Mouse (Mus musculus) lung, postnatal 4 days (tissue): ENCODE results near the gene Ugcg.

ENCODE experiments used
- DNase-seq, 2 experiments: peaks; one replicate each; pipeline ENCODE4 v3.0.0; 2021

Ugcg gene

DNA sequence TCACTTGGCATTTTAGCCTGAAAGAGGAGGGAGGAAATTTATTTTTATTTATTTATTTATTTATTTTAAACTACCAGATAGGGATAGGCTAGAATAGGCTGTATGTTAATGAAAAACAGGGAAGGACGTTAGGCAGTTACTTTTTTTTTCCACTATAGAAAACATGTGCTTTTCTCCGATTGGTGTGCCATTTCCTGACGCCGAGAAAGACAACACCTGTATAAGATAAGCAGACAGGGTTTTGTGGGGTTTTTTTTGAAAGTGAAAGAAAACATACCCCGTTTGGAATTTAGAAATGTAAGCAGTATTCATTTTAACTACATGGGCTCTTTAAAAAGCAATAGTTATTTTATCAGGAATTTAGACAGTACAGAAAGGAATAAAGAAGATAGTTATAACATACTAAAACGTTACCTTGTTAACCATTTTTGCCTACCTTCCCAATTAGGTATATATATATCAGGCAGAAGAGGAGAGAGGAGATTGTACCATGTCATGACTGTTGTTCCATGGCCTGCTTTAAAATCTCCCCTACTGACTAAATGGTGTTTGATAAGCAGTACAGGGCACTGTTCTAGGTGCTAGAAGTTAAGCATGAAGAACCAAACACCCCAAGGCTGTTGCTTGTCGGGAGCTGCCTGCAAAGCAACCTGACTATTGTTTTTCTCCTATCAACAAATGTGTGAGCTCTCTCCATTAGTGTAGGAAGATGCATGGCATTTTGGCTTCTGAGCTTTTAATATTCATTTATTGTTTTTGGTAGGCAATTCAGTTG is 1.8 kb downstream of the Ugcg start:
- DNase-seq = no peak

DNA sequence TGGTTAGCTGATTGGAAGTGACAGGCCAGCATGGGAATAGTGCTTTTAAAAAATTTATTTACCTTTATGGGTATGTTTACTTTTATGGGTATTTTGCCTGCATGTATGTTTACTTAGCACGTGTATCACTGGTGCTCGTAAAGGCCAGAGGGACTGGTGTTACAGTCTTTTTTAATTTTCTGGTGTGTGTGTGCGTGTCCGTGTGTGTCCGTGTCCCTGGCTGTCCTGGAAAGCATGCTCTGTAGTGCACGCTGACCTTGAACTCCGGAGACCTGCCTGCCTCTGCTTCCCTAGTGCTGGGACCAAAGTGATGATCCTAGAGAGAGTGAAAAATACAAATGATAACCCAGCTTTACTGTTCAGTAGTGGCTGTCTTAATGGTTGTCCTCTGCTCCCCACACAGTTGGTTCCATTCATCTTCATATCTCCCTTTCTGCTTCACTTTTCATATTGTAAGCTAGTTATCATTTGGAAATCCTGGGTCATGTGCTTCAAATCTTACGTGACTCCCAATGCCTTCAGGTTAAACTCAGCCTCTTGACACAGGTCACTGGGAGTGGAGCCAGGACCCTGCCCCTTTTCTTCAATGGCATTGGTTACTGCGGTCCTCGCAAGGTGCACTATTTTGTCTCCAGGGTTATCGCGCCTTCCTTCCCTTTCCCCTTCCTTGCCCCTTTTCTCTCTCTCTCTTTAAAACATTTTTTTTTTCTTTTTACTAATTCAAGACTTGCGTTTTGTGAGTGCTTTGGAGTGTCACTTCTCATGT is 5.9 kb downstream of the Ugcg start:
- DNase-seq = no peak

DNA sequence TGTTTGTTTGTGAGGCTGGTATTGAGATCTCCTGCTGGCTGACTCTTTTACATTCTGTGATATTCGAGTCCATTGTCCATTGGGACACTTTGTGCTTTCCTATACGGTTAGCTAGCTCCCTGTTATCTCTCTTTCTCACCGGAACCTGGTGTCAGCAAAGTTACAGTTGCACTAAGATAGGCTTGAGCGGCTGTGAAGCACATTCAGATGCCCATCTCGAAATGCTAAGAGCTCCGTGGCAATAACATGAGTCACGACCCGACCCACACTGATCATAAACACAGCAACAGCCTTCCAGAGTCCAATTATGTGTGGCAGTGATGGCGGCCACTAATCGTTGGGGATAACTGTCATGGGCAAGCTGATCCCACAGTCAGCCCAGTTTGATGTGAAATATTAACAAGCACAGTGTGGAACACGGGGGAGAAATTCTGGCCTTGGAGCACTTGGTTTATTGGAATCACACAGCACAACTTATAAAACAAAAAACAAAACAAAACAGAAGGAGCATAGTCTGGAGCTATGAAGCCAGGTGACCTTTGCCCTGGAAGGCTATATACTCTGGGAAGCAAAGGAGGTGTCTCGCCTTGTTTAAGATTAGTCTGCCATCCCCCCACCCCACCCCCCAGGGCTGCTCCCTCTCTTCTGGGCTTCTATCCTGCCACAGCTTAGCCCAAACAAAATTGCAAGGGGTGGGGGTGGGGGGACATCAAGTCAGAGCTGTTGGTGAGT is 7.5 kb downstream of the Ugcg start:
- DNase-seq = no peak

DNA sequence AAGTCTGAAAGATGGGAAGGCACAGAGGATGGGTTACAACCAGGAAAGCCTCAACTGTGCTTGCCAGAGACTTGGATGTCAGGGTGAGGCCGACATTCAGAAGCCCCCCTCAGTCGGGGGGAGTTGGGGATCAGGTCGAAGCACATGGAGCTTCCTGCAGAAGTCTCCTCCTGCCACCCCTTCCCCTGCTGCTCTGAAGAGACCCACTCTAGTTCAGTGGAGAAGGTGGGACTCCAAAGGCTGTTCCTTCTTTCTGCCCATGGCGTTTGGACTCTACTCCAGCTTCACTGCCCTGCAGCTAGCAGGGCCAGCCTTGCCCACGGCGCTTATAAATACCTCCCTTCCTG is 8.0 kb downstream of the Ugcg start:
- no peak for DNase-seq

DNA sequence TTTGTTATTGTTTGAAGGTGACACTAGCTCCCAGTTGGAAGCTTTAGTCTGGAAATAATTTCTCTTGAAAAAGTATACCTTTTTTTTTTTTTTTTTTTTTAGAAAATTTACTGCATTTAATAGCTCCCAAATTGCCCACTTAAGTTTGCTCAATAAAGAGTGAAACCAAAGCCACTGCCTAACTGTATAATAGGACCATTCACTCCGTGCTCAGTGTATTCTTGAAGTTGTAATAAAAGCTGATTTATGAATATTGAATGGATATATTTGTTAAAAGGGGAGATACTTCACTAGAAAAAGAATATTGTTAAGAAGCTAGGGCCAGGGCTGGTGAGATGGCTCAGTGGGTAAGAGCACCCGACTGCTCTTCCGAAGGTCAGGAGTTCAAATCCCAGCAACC is 8.4 kb downstream of the Ugcg start:
- DNase-seq = no peak

DNA sequence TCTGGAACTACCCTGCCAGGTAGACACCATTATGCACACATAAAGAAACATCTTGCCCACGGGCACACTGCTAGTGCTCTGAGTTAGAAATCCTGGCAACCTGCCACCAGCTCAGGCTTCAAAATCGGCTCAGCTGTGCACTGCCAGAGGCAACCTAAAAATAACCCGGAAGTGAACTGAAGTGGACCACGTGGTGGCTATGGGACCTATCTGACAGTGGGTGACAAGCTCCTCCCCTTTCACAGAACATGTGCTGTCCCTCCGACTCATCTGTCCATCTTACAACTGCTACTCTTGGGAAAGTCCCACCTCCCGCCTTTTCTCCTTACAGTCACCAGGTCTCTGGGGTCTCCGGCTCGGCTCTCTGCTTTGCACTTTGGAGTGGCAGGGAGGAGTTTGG is 10.3 kb downstream of the Ugcg start:
- DNase-seq = peak; percentile 61 to 66

DNA sequence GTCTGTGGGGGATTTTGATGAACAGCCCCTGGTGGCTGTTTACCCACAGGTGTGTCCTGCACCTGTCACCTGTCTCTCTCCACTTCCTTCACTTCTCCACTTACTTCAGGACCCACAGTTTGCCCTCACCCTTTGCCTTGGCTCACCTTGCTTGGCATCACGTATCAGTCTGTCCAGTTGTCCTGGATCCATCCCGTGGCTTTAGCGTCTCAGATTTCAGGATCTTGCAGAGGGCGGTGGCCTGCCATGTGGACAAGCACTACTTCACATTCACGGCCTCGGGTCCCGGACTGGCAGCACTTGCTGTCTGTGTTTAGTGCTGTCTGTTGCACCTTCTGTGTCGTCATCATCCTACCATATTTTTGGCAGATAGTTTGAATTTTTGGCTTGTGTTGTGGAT is 10.7 kb downstream of the Ugcg start:
- DNase-seq = no peak

DNA sequence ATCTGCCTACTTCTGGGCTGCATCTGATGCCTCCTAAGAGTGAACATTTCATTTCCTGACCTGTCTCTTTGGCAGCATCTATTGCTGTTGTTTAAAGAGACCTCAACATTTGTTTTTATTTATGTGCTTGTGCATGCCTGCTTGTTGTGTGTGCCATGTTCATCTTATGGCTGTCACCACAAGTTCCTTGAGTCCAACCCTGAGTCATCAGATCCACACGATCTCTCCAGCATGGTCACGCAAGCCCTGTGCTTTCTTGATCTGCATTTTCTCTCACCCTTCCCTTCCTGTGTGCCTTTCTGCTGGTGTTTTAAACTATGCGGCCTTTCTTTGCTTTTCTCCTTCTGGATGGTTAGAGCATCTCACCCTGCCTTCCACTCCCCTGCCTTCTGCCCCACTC is 11.6 kb downstream of the Ugcg start:
- no peak for DNase-seq

DNA sequence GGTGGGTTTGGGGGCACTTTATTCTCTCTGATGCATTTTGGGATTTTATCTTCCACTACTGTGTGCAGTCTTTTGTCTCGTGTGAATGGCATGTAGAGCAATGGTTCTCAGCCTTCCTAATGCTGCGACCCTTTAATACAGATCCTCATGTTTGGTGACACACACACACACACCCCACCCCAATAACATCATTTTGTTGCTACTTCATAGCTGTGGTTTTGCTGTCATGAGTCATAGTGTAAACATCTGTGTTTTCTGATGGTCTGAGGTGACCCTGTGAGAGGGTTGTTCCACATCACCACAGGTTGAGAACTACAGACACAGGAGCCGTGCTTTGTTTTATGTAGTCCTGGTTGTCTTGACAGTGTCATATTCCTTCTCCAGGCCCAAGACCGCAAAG is 15.6 kb downstream of the Ugcg start:
- no peak for DNase-seq

DNA sequence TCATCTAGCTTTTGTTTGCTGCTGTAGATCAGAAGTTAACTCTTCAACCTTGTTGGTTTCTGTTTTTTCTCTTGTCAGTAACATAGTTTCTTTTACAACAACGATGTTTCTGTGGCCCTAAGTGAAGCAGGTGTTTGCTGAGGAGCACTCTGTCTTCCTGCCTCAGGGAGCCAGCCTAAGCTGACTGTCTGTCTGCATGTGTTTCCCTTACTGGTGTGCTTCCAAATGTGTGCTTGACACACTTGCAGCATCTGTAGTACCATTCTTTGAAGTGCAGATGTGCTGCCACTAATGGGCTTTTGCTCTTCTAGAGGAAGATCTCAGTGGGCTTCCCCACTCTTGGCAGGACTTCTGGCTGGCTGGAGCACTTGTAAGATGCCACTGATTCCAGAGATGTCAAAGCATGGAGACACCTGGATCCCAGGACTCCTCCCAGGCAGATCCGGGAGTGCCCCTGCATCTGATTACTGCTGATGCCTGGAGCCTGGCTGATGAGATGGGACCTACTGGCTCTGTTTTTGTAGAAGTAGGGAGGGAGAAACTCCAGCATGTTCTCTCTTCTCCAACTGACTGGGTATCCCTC is 16.8 kb downstream of the Ugcg start:
- no peak for DNase-seq

DNA sequence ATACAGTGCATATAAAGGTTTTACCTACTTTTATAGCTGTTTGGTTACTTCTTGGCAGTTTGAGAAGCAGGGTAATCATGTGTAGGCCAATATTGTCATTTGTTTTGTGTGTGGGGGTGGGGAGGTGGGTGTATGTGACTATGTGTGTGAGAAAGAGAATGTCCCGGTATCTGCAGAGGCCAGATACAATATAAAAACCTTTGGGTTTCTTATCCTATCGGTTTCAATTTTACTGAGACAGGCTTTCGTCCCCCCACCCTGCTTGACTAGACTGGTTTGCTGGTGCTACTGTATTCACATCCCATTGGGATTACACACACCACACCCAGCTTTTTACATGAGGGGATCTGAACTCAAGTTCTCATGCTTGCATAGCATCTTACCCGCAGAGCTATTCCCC is 17.5 kb downstream of the Ugcg start:
- no peak for DNase-seq

DNA sequence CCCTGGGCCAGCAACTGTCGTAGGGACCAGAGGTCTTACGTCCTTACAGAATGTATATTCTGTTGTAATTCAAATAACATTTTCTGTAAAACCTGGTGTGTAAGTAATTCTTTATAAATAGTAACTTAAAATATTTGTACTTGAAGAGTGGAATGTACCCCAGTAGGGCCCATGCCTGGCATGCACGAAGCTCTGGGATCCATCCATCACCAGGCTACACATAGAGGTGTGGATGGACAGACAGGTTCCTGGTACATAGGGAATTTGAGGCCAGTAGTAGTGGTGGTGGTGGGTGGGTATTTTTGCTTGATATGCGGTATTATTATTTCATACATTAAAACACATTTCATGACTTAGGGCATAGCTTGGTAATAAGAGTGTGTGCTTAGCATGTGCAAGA is 19.6 kb downstream of the Ugcg start:
- no peak for DNase-seq

DNA sequence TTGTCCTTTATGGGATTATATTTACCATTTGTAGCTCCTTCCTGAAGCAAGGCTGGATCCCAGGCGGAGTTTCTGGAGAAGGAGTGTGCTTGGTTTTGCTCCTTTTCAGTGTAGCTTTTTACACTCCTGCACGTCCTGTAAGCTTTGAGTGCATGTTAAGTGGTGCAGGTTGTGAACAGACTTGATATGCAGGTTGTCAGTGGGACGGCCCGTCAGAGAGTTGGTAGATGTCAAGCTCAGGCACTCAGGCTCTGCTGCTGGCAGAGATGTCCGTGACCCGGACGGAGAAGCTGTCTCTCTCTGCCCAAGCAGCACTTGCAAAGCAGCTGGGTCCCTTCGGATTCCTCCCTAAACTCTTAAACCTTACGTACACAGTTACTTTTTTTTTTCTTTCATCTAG is 22.1 kb downstream of the Ugcg start:
- no peak for DNase-seq

DNA sequence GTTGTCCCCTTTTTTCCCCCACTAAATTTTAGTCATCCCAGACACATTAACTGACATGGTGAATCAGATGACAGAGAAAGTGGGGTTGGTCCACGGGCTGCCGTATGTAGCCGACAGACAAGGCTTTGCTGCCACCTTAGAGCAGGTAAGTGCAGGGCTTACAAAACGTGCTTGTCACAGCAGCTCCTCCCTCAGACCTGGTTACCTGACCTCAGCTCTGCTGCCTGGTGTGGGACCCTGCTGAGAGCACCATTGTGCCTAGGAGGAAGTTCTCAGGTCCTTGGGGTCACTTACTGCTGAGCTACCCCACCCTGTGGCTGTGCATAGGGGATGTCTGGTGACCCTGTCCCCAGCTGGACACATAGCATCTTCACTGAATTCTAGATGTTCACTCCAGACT is 24.8 kb downstream of the Ugcg start:
- DNase-seq = no peak

DNA sequence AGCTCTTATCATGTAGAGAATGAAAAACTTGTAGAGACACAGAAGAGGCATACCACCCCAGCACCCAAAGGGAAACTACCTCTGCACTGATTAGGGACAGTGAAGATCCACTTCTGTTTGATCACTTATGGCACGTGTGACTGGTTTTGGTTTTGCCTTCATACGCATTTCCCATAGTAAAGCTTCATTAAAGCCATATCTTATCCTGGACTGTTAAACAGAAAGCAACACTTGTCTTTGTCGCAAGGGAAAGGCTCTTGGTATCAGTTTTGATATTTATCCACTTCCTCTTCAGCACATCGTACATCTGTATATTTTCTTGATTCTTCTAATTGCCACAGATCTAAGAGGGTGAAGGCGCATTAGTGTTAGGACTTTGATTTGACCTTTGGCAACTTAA is 25.6 kb downstream of the Ugcg start:
- no peak for DNase-seq

DNA sequence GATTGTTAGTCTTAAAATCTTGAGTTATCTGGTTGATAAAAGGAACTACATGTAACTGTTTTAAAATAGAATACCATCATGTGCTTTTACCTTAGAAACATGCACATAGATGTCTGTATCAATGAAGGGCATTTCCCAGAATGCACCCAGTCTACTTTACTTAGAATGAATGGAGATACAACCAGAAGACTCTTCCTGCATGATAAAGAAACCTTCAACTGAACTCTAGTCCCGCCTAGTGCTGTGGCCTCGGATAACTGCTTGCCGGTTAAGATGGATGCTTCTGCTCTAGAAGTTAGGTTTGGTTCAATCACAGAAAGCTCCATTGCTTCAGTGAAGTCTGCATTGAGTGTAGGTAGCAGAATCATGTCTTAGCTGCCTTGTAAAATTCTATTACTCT is 26.5 kb downstream of the Ugcg start:
- no peak for DNase-seq

DNA sequence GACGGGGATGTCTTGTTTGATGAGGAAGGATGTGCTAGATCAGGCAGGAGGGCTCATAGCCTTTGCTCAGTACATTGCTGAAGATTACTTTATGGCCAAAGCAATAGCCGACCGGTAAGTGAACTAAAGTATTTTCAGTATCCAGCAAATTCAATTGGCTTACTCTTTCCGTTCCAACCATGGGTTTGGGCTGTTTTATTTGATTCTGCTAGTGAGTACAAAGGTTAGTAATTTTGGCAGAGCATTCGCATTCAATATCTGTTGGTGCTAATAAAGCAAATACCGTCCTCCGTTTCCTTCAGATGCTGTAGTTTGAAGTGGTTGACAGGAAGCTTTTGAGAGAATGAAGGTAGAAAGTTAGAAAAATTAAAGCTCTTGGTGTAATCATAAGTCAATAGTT is 28.0 kb downstream of the Ugcg start:
- DNase-seq = no peak

DNA sequence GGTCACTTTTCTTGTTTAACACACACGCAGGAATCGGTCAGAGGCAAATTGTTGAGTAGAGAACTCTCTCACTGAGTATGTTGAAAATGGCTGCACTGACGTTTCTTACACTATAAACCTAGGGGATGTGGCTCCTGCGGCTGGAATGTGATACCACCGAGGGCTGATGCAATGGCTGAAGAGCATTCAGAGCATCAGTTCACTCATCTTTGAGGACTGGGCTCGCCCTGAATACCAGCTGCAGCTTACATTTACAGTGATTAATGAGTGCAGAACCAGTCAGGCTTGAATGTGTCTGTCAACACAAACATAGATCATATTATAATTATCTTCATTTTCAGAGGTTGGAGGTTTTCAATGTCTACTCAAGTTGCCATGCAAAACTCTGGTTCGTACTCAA is 29.1 kb downstream of the Ugcg start:
- DNase-seq = no peak

DNA sequence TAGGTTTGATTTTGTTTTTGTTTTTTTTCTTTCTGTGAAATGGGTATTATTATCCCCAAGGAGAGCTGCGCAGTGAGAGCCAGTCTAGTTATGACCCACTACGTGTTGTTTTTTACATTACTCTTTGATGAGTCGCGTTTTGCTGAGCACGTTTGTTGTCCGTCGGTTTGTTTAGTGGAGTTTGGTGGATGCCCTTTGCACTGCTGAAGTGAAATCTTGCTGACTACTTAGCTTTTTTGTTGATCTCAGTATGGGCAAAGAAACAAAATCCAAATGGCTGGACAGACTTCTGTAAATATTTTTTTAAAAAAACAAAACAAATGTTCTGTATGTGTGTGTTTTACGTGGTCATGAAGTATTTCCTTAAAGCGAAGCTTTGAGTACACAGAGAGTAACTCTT is 33.2 kb downstream of the Ugcg start:
- DNase-seq = no peak

DNA sequence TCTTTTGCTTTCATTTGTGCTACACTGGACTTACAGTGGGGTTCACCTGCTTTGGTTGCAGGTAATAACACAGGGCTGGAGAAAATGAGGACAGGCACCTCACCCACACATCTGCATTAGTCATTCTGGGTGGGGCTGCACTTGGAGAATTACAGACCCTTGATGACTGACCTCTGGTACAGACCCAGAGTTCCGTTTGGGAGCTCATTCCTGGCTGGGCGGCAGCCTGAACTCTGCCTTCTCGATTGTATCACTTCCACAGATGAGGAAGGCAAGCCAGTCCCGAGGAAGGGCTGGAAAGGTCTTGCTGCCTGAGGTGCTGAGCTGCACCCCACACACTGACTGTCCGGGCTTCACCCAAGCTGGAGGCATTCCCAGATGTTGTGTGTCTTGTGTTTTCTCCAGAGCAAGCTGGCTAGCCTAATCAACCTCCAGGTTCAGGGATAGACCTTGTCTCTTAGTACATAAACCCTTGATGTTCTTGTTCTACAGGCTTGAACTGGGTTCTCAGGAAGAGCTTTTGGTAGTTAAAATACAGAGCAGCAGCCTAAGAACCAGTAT is 34.1 kb downstream of the Ugcg start:
- DNase-seq = no peak

DNA sequence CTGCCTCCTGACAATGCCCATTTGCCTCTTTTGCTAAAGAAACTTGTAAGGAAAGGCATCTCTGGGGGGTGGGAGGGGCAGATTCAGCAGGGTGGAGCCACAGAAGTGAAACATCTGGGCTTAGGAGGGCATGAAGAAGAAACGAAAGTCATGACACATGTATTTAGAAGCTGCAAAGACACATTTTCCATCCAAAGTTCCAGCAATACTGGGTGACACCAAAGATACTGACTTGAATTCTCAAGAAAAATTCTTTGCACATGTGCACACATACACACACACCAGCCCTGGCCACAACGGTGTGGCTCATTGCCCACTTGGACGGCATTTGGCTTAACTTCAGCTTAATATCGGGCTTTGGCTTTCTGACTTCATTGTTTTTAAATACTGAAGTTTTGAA is 35.8 kb downstream of the Ugcg start:
- DNase-seq = peak in 1 of 2 experiments; percentile 30

DNA sequence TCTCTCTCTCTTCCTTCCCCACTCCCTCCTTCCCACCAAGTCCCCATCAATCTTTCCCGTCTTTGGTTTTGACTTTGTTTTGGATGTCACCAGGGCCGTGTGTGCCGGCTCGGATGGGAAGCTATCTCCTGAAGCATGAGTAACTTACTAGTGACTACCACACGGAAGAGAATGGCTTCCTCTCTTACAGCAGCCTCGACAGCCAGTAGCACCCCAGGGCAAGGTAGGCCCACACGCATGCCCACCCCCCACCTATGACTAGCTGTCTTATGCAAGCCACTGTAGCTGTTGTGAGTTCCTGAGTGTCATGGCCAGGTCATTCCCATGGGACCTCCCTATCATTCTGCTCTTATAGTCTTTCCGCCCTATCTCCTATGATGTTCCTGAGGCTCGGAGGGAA is 38.0 kb downstream of the Ugcg start:
- DNase-seq = no peak

DNA sequence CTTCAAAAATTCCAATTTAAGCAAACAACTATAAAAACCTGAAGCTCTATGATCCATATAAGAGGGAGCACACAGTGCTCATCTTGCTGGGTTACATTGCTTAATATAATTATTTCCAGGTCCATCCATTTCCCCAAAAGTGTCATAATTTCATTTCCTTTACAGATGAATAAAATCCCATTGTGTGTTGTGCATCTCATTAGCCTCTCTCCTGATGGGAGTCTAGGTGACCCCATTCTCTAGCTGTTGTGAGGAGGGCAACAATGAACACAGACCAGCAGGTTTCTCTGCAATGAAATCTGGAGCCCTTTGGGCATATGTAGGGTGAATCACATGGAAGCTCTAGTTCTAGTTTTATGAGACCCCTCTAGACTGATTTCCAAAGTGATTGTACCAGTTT is 39.9 kb downstream of the Ugcg start:
- no peak for DNase-seq
